Mouse (Mus musculus): ENCODE data around the gene Gp1ba.

- peak; percentile 1; the same call in 1 of the 2 replicates for TF ChIP-seq CTCF (IDR thresholded peaks at IDR 0.05; ENCODE audit: low read depth)
- 0 out of 2 replicates have a peak, but pooled peaks have one; percentile 57 for TF ChIP-seq EP300 (IDR thresholded peaks at IDR 0.05; ENCODE audit: low read depth)
Measured at GRCm38 (mm10) chr11:70656456-70656927, 17.6 kb downstream of the Gp1ba start.

Data from heart, postnatal 0 days (tissue).